Mouse (Mus musculus): Measurements from ENCODE around the gene Agpat3.

DNA sequence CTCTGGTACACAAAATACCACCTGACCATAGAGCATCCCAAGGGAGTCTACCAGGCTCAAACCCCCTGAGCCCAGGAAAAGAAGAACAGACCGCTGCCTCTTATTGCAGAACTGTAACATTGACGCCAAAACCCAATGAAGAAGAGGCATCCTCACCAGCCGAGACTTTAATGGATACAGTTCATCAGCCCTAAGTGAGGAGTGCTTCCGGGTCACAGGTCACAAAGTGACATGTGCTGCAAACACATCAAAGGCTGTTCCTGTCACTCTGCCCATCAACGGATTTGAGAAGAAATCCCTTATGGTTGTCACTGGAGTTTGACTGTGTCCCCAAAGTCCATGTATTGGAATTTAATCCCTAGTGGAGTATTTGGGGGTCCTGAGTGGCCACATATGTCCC, 93.1 kb downstream of the Agpat3 start:
- TF ChIP-seq NRF1 (IDR thresholded peaks at IDR 0.05; ENCODE audit: insufficient read depth, low read depth, low read length, poor library complexity, severe bottlenecking) = no peak
- no peak for TF ChIP-seq TAL1 (IDR thresholded peaks at IDR 0.05; ENCODE audit: low read length)
- TF ChIP-seq POLR2AphosphoS5 (IDR thresholded peaks at IDR 0.05; ENCODE audit: borderline replicate concordance, low read depth, low read length) = no peak

Data from MEL (cell line).